Mouse (Mus musculus): ENCODE measurements around the gene St7. TPM values are rescaled to one million over a fixed set of nuclear protein-coding genes. Genes with fewer than 3 reads are reported as not detected.

The St7 gene
- total and polyA plus RNA-seq, 2 experiments from 2014 or later: 41.9 to 67.3 TPM

GRCm38 (mm10) chr6:17743325-17743724, 50.6 kb downstream of the St7 start:
- WGBS: 86% methylated on average over 4 of the region's 4 CpGs
- Histone ChIP-seq H3K4me3 (ENCODE audit: low read depth, low read length) (no peak overlapping the region), H3K9ac (no peak overlapping the region), H3K4me2 (ENCODE audit: low read depth) (no peak overlapping the region), H3K36me3 (ENCODE audit: insufficient read depth) (no peaks in the 10 kb centered on the region), H3K27me3 (ENCODE audit: insufficient read depth, low read length) (no peaks in the 10 kb centered on the region), H3K9me3 (ENCODE audit: low read length) (no peaks in the 10 kb centered on the region), H3K27ac (ENCODE audit: low read depth, low read length) (no peak overlapping the region), H3K4me1 (ENCODE audit: insufficient read depth) (no peaks in the 10 kb centered on the region)
- no peak for ATAC-seq
- no peak for DNase-seq
- TF ChIP-seq CTCF (IDR thresholded peaks at IDR 0.05; ENCODE audit: low read depth): no peak

- Histone ChIP-seq H3K4me2 (ENCODE audit: low read depth) (no peak overlapping the region), H3K27ac (ENCODE audit: low read depth, low read length) (no peak overlapping the region), H3K4me3 (ENCODE audit: low read depth, low read length) (no peak overlapping the region), H3K4me1 (ENCODE audit: insufficient read depth) (peaks cover 14% of the 10 kb centered on the region; the same call in 1 of the 2 replicates), H3K27me3 (ENCODE audit: insufficient read depth, low read length) (no peaks in the 10 kb centered on the region), H3K36me3 (ENCODE audit: insufficient read depth) (no peaks in the 10 kb centered on the region), H3K9ac (no peak overlapping the region), H3K9me3 (ENCODE audit: low read length) (no peaks in the 10 kb centered on the region)
- no peak for TF ChIP-seq CTCF (IDR thresholded peaks at IDR 0.05; ENCODE audit: low read depth)
- WGBS: 87% methylated on average over 13 of the region's 13 CpGs
- ATAC-seq (no peak), DNase-seq (no peak)
Measured at GRCm38 (mm10) chr6:17747724-17748123, 55.0 kb downstream of the St7 start.

DNA sequence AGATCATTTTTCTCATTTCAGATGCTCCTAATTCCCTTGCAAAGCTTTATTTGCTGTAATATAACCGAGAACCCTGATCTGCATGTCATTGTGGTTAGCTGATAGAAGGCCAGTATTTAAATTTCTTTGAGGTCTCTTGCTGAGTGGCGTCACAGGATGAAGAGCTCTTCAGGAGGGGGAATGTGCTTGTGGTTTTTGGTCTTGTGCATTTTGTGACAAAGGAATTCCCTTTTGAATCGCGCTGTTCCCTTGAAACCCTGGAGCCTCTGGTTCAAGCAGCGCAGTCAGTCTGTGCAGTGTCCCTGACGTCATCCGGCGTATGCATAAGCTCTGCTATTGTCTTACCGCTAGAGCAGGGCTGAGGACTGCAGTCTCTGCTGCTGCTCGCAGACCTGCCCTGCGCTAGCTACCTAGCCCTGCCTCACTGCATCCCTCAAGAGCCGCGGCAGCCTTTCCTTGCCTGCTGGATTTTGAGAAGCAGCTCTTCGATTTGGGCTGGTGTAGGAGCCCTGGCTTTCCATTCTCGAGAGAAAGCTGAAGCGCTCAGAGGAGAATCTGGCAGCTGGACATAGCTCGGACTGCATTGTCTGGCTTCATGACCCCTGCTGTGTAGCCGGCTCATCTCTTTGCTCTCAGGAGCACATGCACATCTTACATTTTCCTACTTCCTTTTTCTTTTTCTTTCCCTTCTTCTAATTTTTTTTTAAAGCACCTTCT, 56.3 kb downstream of the St7 start:
- ATAC-seq (peak; percentile 99), DNase-seq (peak; percentile 93)
- no peaks in the 10 kb centered on the region for H3K9me3 ChIP-seq (ENCODE audit: low read length)
- H3K4me1 ChIP-seq (ENCODE audit: insufficient read depth): peaks cover 24% of the 10 kb centered on the region; the same call in 1 of the 2 replicates
- peak; percentile 53; the same call in 1 of the 2 replicates for TF ChIP-seq CTCF (IDR thresholded peaks at IDR 0.05; ENCODE audit: low read depth)
- no peaks in the 10 kb centered on the region for H3K27me3 ChIP-seq (ENCODE audit: insufficient read depth, low read length)
- peak overlapping the region; percentile 63 for H3K4me3 ChIP-seq (ENCODE audit: low read depth, low read length)
- H3K27ac ChIP-seq (ENCODE audit: low read depth, low read length): peak overlapping the region; percentile 97
- H3K36me3 ChIP-seq (ENCODE audit: insufficient read depth): no peaks in the 10 kb centered on the region
- H3K9ac ChIP-seq: peak overlapping the region; percentile 83
- H3K4me2 ChIP-seq (ENCODE audit: low read depth): peak overlapping the region; percentile 65
- under 1% methylated on average over 18 of the region's 18 CpGs for WGBS

GRCm38 (mm10) chr6:17749596-17749995, 56.9 kb downstream of the St7 start:
- Histone ChIP-seq H3K4me3 (ENCODE audit: low read depth, low read length) (peak overlapping the region; percentile 63), H3K9ac (peak overlapping the region; percentile 83), H3K4me1 (ENCODE audit: insufficient read depth) (peaks cover 25% of the 10 kb centered on the region; the same call in 1 of the 2 replicates), H3K4me2 (ENCODE audit: low read depth) (peak overlapping the region; percentile 65), H3K27me3 (ENCODE audit: insufficient read depth, low read length) (no peaks in the 10 kb centered on the region), H3K27ac (ENCODE audit: low read depth, low read length) (peak overlapping the region; percentile 97), H3K36me3 (ENCODE audit: insufficient read depth) (no peaks in the 10 kb centered on the region), H3K9me3 (ENCODE audit: low read length) (no peaks in the 10 kb centered on the region)
- 16% methylated on average over 3 of the region's 3 CpGs for WGBS
- DNase-seq (no peak), ATAC-seq (peak; percentile 27)
- TF ChIP-seq CTCF (IDR thresholded peaks at IDR 0.05; ENCODE audit: low read depth): no peak

- peak overlapping the region; percentile 65 for H3K4me2 ChIP-seq (ENCODE audit: low read depth)
- H3K4me1 ChIP-seq (ENCODE audit: insufficient read depth): peaks cover 28% of the 10 kb centered on the region; the same call in 1 of the 2 replicates
- peak overlapping the region; percentile 97 for H3K27ac ChIP-seq (ENCODE audit: low read depth, low read length)
- DNase-seq (peak; percentile 54), ATAC-seq (no peak)
- no peaks in the 10 kb centered on the region for H3K9me3 ChIP-seq (ENCODE audit: low read length)
- peak overlapping the region; percentile 83 for H3K9ac ChIP-seq
- WGBS: 32% methylated on average over 9 of the region's 9 CpGs
- TF ChIP-seq CTCF (IDR thresholded peaks at IDR 0.05; ENCODE audit: low read depth): no peak
- peak overlapping the region; percentile 63 for H3K4me3 ChIP-seq (ENCODE audit: low read depth, low read length)
- H3K27me3 ChIP-seq (ENCODE audit: insufficient read depth, low read length): no peaks in the 10 kb centered on the region
- H3K36me3 ChIP-seq (ENCODE audit: insufficient read depth): no peaks in the 10 kb centered on the region
Measured at GRCm38 (mm10) chr6:17750041-17750660, 57.4 kb downstream of the St7 start.

DNA sequence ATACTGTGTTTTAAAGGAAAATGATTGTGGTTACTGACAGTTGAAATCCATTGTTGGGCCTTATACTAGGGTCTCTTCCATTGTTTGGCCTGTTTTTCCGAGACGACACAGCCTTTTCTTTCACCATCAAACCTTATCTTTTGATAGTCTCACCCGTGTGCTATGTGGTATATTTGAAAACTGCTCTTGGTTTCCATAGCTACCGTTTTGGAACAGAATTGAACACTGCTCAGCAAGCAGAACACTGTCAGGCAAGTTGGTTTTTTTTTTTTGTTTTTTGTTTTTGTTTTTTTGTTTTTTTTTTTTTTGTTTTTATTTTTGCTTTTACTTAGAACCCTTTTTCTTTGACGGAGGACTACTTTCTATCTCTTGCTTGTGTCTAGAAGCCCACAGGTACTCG, 58.2 kb downstream of the St7 start:
- DNase-seq: peak; percentile 56
- H3K4me1 ChIP-seq (ENCODE audit: insufficient read depth): peaks cover 28% of the 10 kb centered on the region; the same call in 1 of the 2 replicates
- 29% methylated on average over 6 of the region's 6 CpGs for WGBS
- TF ChIP-seq CTCF (IDR thresholded peaks at IDR 0.05; ENCODE audit: low read depth): no peak
- H3K4me3 ChIP-seq (ENCODE audit: low read depth, low read length): peak overlapping the region; percentile 63
- H3K4me2 ChIP-seq (ENCODE audit: low read depth): peak overlapping the region; percentile 65
- ATAC-seq: peak; percentile 26; the same call in 1 of the 2 replicates
- H3K36me3 ChIP-seq (ENCODE audit: insufficient read depth): no peaks in the 10 kb centered on the region
- H3K27ac ChIP-seq (ENCODE audit: low read depth, low read length): 0 out of 2 replicates have a peak overlapping the region, but pooled peaks have one; percentile 97
- H3K9me3 ChIP-seq (ENCODE audit: low read length): no peaks in the 10 kb centered on the region
- H3K9ac ChIP-seq: peak overlapping the region; percentile 83
- no peaks in the 10 kb centered on the region for H3K27me3 ChIP-seq (ENCODE audit: insufficient read depth, low read length)

- no peak for DNase-seq
- Histone ChIP-seq H3K36me3 (ENCODE audit: insufficient read depth) (no peaks in the 10 kb centered on the region), H3K9ac (no peak overlapping the region), H3K4me2 (ENCODE audit: low read depth) (no peak overlapping the region), H3K27ac (ENCODE audit: low read depth, low read length) (no peak overlapping the region), H3K4me1 (ENCODE audit: insufficient read depth) (peaks cover 35% of the 10 kb centered on the region), H3K9me3 (ENCODE audit: low read length) (no peaks in the 10 kb centered on the region), H3K27me3 (ENCODE audit: insufficient read depth, low read length) (no peaks in the 10 kb centered on the region), H3K4me3 (ENCODE audit: low read depth, low read length) (no peak overlapping the region)
- WGBS: 93% methylated on average over 6 of the region's 6 CpGs
- TF ChIP-seq CTCF (IDR thresholded peaks at IDR 0.05; ENCODE audit: low read depth): no peak
- ATAC-seq: no peak
Measured at GRCm38 (mm10) chr6:17755902-17756301, 63.2 kb downstream of the St7 start.
